8 mouse cellular contexts compared by ENCODE assay signal in genomic region chr7:121563526-121563925, GRCm38 (mm10).
DNase-seq lines count a peak whose midpoint lies in the region.

No protein-coding gene starts in this region.

- DNase-seq in heart, adult 11 months: peak; percentile 49
- DNase-seq in heart, adult 9 months (ENCODE audit: low spot score in 2 of 2): no peak
- peak; percentile 15 for DNase-seq in thymus, postnatal 0 days (ENCODE audit: low spot score)
- no peak for DNase-seq in thymus, postnatal 14 days
- DNase-seq in cerebellum, postnatal 14 days: peak; percentile 67 to 72
- peak; percentile 36 to 49 for DNase-seq in kidney, postnatal 25 days
- peak; percentile 52 for DNase-seq in right cerebral cortex, adult 18-20 months
- no peak for DNase-seq in T-cell, adult 2 months (ENCODE audit: low spot score)

Comparison
In these comparisons a context has a peak if more than half of its experiments do, and no peak if none do; other contexts are left out.
1. DNase-seq: peak in heart, adult 11 months (single experiment), thymus, postnatal 0 days (single experiment), cerebellum, postnatal 14 days (2 of 2), kidney, postnatal 25 days (2 of 2) and right cerebral cortex, adult 18-20 months (single experiment); none in heart, adult 9 months (0 of 2), thymus, postnatal 14 days (single experiment) and T-cell, adult 2 months (single experiment).